Mouse (Mus musculus) stomach, postnatal 0 days (tissue): Measurements from ENCODE around the gene Ppm1h. TPM values are rescaled to one million over a fixed set of nuclear protein-coding genes. Genes with fewer than 3 reads are reported as not detected.

Source experiments
- ATAC-seq: fragments of 200-750 bp; cut with Nextera tagmentation; 2 replicates; pipeline ENCODE4 v1.8.0; 2017; ENCODE audit not compliant: low FRiP score, low TSS enrichment
- DNase-seq: peaks from one replicate; pipeline ENCODE4 v3.0.0-alpha.2; 2016; ENCODE audit warnings: low spot score
- H3K27ac ChIP-seq: fragments of 300-500 bp; sonication (generic); replicated peaks from 2 replicates; pipeline ENCODE4 v1.5.1; 2014; ENCODE audit warnings: mild to moderate bottlenecking, control low read depth
- H3K27me3 ChIP-seq: fragments of 300-500 bp; sonication (generic); 2 replicates; pipeline ENCODE4 v1.6.1; 2014; ENCODE audit warnings: low read length; ENCODE audit not compliant: control insufficient read depth, insufficient read depth
- H3K36me3 ChIP-seq: fragments of 300-500 bp; sonication (generic); 2 replicates; pipeline ENCODE4 v1.6.1; 2014; ENCODE audit warnings: low read length, mixed read lengths; ENCODE audit not compliant: control insufficient read depth, insufficient read depth
- H3K4me1 ChIP-seq: fragments of 300-500 bp; sonication (generic); replicated peaks from 2 replicates; pipeline ENCODE4 v1.6.1; 2014; ENCODE audit warnings: antibody characterized with exemption; ENCODE audit not compliant: control insufficient read depth, insufficient read depth
- H3K4me2 ChIP-seq: fragments of 300-500 bp; sonication (generic); replicated peaks from 2 replicates; pipeline ENCODE4 v1.6.1; 2014; ENCODE audit warnings: low read depth, mild to moderate bottlenecking, control low read depth, moderate library complexity
- H3K4me3 ChIP-seq: fragments of 300-500 bp; sonication (generic); 2 replicates; pipeline ENCODE4 v1.5.1; 2014; ENCODE audit warnings: low read depth, low read length, control low read depth
- H3K9ac ChIP-seq: fragments of 300-500 bp; sonication (generic); 2 replicates; pipeline ENCODE4 v1.6.1; 2014; ENCODE audit warnings: mild to moderate bottlenecking, low read length, control low read depth, mixed read lengths
- H3K9me3 ChIP-seq: fragments of 300-500 bp; sonication (generic); 2 replicates; pipeline ENCODE4 v1.6.1; 2016; ENCODE audit warnings: low read length; ENCODE audit not compliant: control insufficient read depth
- CTCF ChIP-seq: IDR thresholded peaks from 2 replicates; pipeline ENCODE4 v1.5.1; 2016; ENCODE audit warnings: antibody characterized with exemption, low read depth, mild to moderate bottlenecking, moderate library complexity
- EP300 ChIP-seq: optimal IDR thresholded peaks from 2 replicates; pipeline ENCODE3; 2016; ENCODE audit warnings: antibody characterized with exemption
- WGBS: fragments of 180-500 bp; shearing (Covaris S2); extraction: QIAGEN DNeasy Blood & Tissue Kit; methylation state at CpG from one replicate; pipeline ENCODE4 v1.1.7; 2014; 5-methylcytosine and 5-hydroxymethylcytosine counted together
- polyA plus RNA-seq: library from polyadenylated mRNA; unstranded; fragments of >200 nt; fragmentation: Nextera tagmentation; extraction: Ambion mirVana; gene quantifications from 2 replicates; pipeline ENCODE4 v1.2.1, GENCODE M21; 2015

The Ppm1h gene
- polyA plus RNA-seq, 1 experiment from 2014 or later = 7.6 TPM

GRCm38 (mm10) chr10:122712307-122712706 is 33.7 kb downstream of the Ppm1h start:
- H3K9me3 ChIP-seq = no peaks in the 10 kb centered on the region
- ATAC-seq (no peak), DNase-seq (no peak)
- H3K27me3 ChIP-seq = no peaks in the 10 kb centered on the region
- no peak overlapping the region for H3K27ac ChIP-seq
- WGBS = 50% methylated on average over 5 of the region's 5 CpGs
- TF ChIP-seq EP300 (no peak), CTCF (no peak)
- no peaks in the 10 kb centered on the region for H3K4me1 ChIP-seq
- no peak overlapping the region for H3K9ac ChIP-seq
- H3K4me3 ChIP-seq = no peak overlapping the region
- H3K36me3 ChIP-seq = no peaks in the 10 kb centered on the region
- H3K4me2 ChIP-seq = no peak overlapping the region

GRCm38 (mm10) chr10:122715856-122716255 is 37.3 kb downstream of the Ppm1h start:
- no peaks in the 10 kb centered on the region for H3K9me3 ChIP-seq
- no peaks in the 10 kb centered on the region for H3K4me1 ChIP-seq
- H3K27me3 ChIP-seq = no peaks in the 10 kb centered on the region
- no peak for TF ChIP-seq CTCF
- TF ChIP-seq EP300 = no peak
- H3K27ac ChIP-seq = no peak overlapping the region
- no peak overlapping the region for H3K4me3 ChIP-seq
- no peak for ATAC-seq
- 88% methylated on average over 12 of the region's 12 CpGs for WGBS
- H3K36me3 ChIP-seq = no peaks in the 10 kb centered on the region
- H3K9ac ChIP-seq = no peak overlapping the region
- DNase-seq = no peak
- H3K4me2 ChIP-seq = no peak overlapping the region

GRCm38 (mm10) chr10:122716286-122716685 is 37.7 kb downstream of the Ppm1h start:
- Histone ChIP-seq H3K27me3 (no peaks in the 10 kb centered on the region), H3K9me3 (no peaks in the 10 kb centered on the region), H3K4me2 (no peak overlapping the region), H3K36me3 (no peaks in the 10 kb centered on the region), H3K4me1 (no peaks in the 10 kb centered on the region), H3K4me3 (no peak overlapping the region), H3K27ac (no peak overlapping the region), H3K9ac (no peak overlapping the region)
- ATAC-seq (no peak), DNase-seq (no peak)
- WGBS = 68% methylated on average over 8 of the region's 8 CpGs
- TF ChIP-seq EP300 (no peak), CTCF (no peak)

- Histone ChIP-seq H3K9ac (no peak overlapping the region), H3K4me3 (no peak overlapping the region), H3K36me3 (no peaks in the 10 kb centered on the region), H3K9me3 (no peaks in the 10 kb centered on the region), H3K4me2 (no peak overlapping the region), H3K4me1 (no peaks in the 10 kb centered on the region), H3K27me3 (no peaks in the 10 kb centered on the region), H3K27ac (no peak overlapping the region)
- no peak for ATAC-seq
- TF ChIP-seq EP300 (no peak), CTCF (no peak)
- no peak for DNase-seq
- 84% methylated on average over 14 of the region's 14 CpGs for WGBS
These were observed 38.3 kb downstream of the Ppm1h start for GRCm38 (mm10) chr10:122716739-122717474.

- H3K4me1 ChIP-seq = no peaks in the 10 kb centered on the region
- ATAC-seq = no peak
- TF ChIP-seq EP300 (no peak), CTCF (no peak)
These were observed 39.3 kb downstream of the Ppm1h start for GRCm38 (mm10) chr10:122717754-122718415.

GRCm38 (mm10) chr10:122718951-122719350 is 40.4 kb downstream of the Ppm1h start:
- H3K36me3 ChIP-seq = no peaks in the 10 kb centered on the region
- ATAC-seq (no peak), DNase-seq (no peak)
- no peaks in the 10 kb centered on the region for H3K9me3 ChIP-seq
- H3K27me3 ChIP-seq = no peaks in the 10 kb centered on the region
- no peaks in the 10 kb centered on the region for H3K4me1 ChIP-seq
- H3K27ac ChIP-seq = no peak overlapping the region
- H3K4me2 ChIP-seq = no peak overlapping the region
- 80% methylated on average over 7 of the region's 7 CpGs for WGBS
- TF ChIP-seq CTCF = no peak
- no peak for TF ChIP-seq EP300
- H3K4me3 ChIP-seq = no peak overlapping the region
- no peak overlapping the region for H3K9ac ChIP-seq

More at GRCm38 (mm10) chr10:122717754-122718415, 39.3 kb downstream of the Ppm1h start:
- no peaks in the 10 kb centered on the region for H3K9me3 ChIP-seq
- 84% methylated on average over 14 of the region's 14 CpGs for WGBS
- H3K4me2 ChIP-seq = no peak overlapping the region
- H3K27ac ChIP-seq = no peak overlapping the region
- H3K36me3 ChIP-seq = no peaks in the 10 kb centered on the region
- no peak overlapping the region for H3K9ac ChIP-seq
- no peak overlapping the region for H3K4me3 ChIP-seq
- no peak for DNase-seq
- H3K27me3 ChIP-seq = no peaks in the 10 kb centered on the region
